Mouse (Mus musculus): ENCODE results near the gene Dis3l2. TPM values are rescaled to one million over a fixed set of nuclear protein-coding genes. Genes with fewer than 3 reads are reported as not detected.

Dis3l2 gene
- total and polyA plus RNA-seq, 3 experiments, result 12.4 to 17.4 (median 16.5) TPM

DNA sequence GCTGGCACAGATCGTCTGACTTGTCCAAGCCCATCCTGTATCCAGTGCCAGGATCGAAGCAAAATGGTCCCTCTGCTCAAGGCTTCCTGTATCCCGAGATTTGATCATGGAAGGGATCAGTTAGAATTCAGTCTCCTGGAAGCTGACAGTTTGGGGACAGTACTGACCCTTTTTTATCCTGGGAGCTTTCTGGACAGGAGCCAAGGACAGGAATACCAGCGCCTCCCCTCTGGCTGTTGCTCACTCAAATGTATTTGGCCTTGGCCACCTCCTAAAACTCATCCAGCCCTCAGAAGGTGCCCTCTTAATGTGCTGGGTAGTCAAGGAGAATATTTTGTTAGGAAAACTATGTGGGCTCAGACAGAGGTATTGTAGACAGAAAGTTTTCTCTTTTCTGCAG is 16.4 kb upstream of the Dis3l2 start:
- H3K27ac ChIP-seq (ENCODE audit: insufficient read depth, low read depth), result no peak overlapping the region
- H3K9ac ChIP-seq (ENCODE audit: insufficient read depth, low read depth), result no peak overlapping the region
- H3K27me3 ChIP-seq (replicated peaks), result peaks cover 30% of the 10 kb centered on the region
- H3K4me1 ChIP-seq (ENCODE audit: control insufficient read depth in 1 of 2, insufficient read depth in 2 of 2), result no peaks in the 10 kb centered on the region
- dilution Hi-C loops (cut with MboI; ENCODE audit: extremely low pct_ligation_motif_present, extremely low pct_unique_long_range_greater_than_20kb, low sequenced_read_pairs), result no loop called here
- H3K9me3 ChIP-seq (replicated peaks; ENCODE audit: low read length), result no peaks in the 10 kb centered on the region
- no peak overlapping the region for H3K4me3 ChIP-seq (replicated peaks in 1 of 3; ENCODE audit: low read depth in 2 of 3, low read length in 2 of 3, poor library complexity in 1 of 3)
- in situ Hi-C loops (cut with MboI; ENCODE audit: low pct_ligation_motif_present, low pct_unique_long_range_greater_than_20kb, low sequenced_read_pairs), result no loop called here
- no peaks in the 10 kb centered on the region for H3K36me3 ChIP-seq (replicated peaks in 1 of 2; ENCODE audit: control insufficient read depth in 1 of 2, insufficient read depth in 1 of 2, low read length in 1 of 2)
- DNase-seq (ENCODE audit: extremely low read depth), result no peak
- TF ChIP-seq HCFC1 (IDR thresholded peaks at IDR 0.05; ENCODE audit: low read depth, low read length), result no peak
- no peaks in the 10 kb centered on the region for H3K79me2 ChIP-seq (replicated peaks; ENCODE audit: control insufficient read depth, extremely low read depth, insufficient read depth, poor library complexity, severe bottlenecking)
- H3K4me2 ChIP-seq (ENCODE audit: insufficient read depth, low read depth, poor library complexity, severe bottlenecking), result no peak overlapping the region

DNA sequence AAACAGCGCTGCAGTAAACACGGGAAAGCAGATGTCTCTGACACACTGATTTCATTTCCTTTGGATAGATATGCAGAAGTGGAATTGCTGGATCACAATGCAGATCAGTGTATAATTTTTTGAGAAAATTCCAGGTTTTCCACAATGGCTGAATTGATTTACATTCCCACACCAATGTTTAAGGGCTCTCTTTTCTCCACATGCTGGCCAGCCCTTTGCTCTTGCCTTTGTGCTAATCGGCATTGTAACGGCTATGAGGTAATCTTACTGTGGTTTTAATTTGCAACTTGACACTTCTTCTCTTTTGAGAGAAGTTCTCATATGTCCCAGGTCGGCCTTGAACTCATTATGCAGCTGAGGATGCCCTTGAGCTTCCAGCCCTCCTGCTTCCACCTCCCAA is 12.6 kb upstream of the Dis3l2 start:
- no peaks in the 10 kb centered on the region for H3K9me3 ChIP-seq (replicated peaks; ENCODE audit: low read length)
- H3K4me2 ChIP-seq (ENCODE audit: insufficient read depth, low read depth, poor library complexity, severe bottlenecking), result no peak overlapping the region
- H3K27ac ChIP-seq (ENCODE audit: insufficient read depth, low read depth), result no peak overlapping the region
- peaks cover 7% of the 10 kb centered on the region for H3K27me3 ChIP-seq (replicated peaks)
- H3K79me2 ChIP-seq (replicated peaks; ENCODE audit: control insufficient read depth, extremely low read depth, insufficient read depth, poor library complexity, severe bottlenecking), result no peaks in the 10 kb centered on the region
- dilution Hi-C loops (cut with MboI; ENCODE audit: extremely low pct_ligation_motif_present, extremely low pct_unique_long_range_greater_than_20kb, low sequenced_read_pairs) (no loop called here), in situ Hi-C loops (cut with MboI; ENCODE audit: low pct_ligation_motif_present, low pct_unique_long_range_greater_than_20kb, low sequenced_read_pairs) (no loop called here)
- no peaks in the 10 kb centered on the region for H3K36me3 ChIP-seq (replicated peaks in 1 of 2; ENCODE audit: control insufficient read depth in 1 of 2, insufficient read depth in 1 of 2, low read length in 1 of 2)
- no peak for TF ChIP-seq CHD1 (IDR thresholded peaks at IDR 0.05; ENCODE audit: low read depth, low read length)
- no peak for TF ChIP-seq TCF12 (IDR thresholded peaks at IDR 0.05; ENCODE audit: low read depth, low read length)
- no peak for TF ChIP-seq NELFE (IDR thresholded peaks at IDR 0.05; ENCODE audit: low read depth, low read length)
- no peak for TF ChIP-seq SIN3A (IDR thresholded peaks at IDR 0.05; ENCODE audit: low read length)
- TF ChIP-seq ZC3H11A (IDR thresholded peaks at IDR 0.05; ENCODE audit: low read depth, low read length), result no peak
- no peak for TF ChIP-seq RAD21 (IDR thresholded peaks at IDR 0.05; ENCODE audit: low read depth, low read length)
- TF ChIP-seq MYC (IDR thresholded peaks at IDR 0.05; ENCODE audit: low read depth, low read length), result no peak
- TF ChIP-seq JUND (conservative IDR thresholded peaks at IDR 0.05; ENCODE audit: low read depth, low read length), result no peak
- TF ChIP-seq IRF4 (IDR thresholded peaks at IDR 0.05; ENCODE audit: low read depth, low read length), result no peak
- no peak for TF ChIP-seq ELF1 (IDR thresholded peaks at IDR 0.05; ENCODE audit: low read depth, low read length)
- no peak for TF ChIP-seq MAFK (IDR thresholded peaks at IDR 0.05; ENCODE audit: insufficient replicate concordance, low read length)
- TF ChIP-seq PAX5 (IDR thresholded peaks at IDR 0.05; ENCODE audit: low read length), result no peak
- no peak for TF ChIP-seq EP300 (IDR thresholded peaks at IDR 0.05; ENCODE audit: low read length)
- TF ChIP-seq CTCF (conservative IDR thresholded peaks at IDR 0.05 in 1 of 2, IDR thresholded peaks at IDR 0.05 in 1 of 2; ENCODE audit: low read depth in 2 of 2, low read length in 2 of 2), result no peak
- no peak for TF ChIP-seq RCOR1 (conservative IDR thresholded peaks at IDR 0.05; ENCODE audit: low read depth, low read length)
- no peak overlapping the region for H3K9ac ChIP-seq (ENCODE audit: insufficient read depth, low read depth)
- DNase-seq (ENCODE audit: extremely low read depth), result no peak
- no peak overlapping the region for H3K4me3 ChIP-seq (replicated peaks in 1 of 3; ENCODE audit: low read depth in 2 of 3, low read length in 2 of 3, poor library complexity in 1 of 3)
- 0 out of 4 replicates have a peak, but pooled peaks cover 0 to 2% of the 10 kb centered on the region in 2 experiments for H3K4me1 ChIP-seq (ENCODE audit: control insufficient read depth in 1 of 2, insufficient read depth in 2 of 2)

All from CH12.LX (cell line).